Mouse (Mus musculus) induced T-regulatory cell, adult 2 months (primary cell): Measurements from ENCODE around the gene Oasl1.

ENCODE experiments used
- DNase-seq: peaks from one replicate; pipeline ENCODE4 v3.0.0-alpha.2; 2012; ENCODE audit warnings: low read depth

Gene Oasl1

GRCm38 (mm10) chr5:114968651-114969050 lies 45.6 kb downstream of the Oasl1 start:
- DNase-seq = no peak

GRCm38 (mm10) chr5:114969064-114969463 lies 46.0 kb downstream of the Oasl1 start:
- DNase-seq = no peak

GRCm38 (mm10) chr5:114969609-114970215 lies 46.7 kb downstream of the Oasl1 start:
- DNase-seq = no peak

- no peak for DNase-seq
Observed at GRCm38 (mm10) chr5:114970824-114971227, 47.8 kb downstream of the Oasl1 start, which contains the start of gene Hnf1a. Gene Hnf1a, minus strand, starts transcription at chr5:114971094.

- DNase-seq = no peak
Observed at GRCm38 (mm10) chr5:114972201-114972600, 49.2 kb downstream of the Oasl1 start.

GRCm38 (mm10) chr5:114973131-114973530 lies 50.1 kb downstream of the Oasl1 start:
- DNase-seq = no peak

- no peak for DNase-seq
Observed at GRCm38 (mm10) chr5:114976935-114977334, 53.9 kb downstream of the Oasl1 start.

- no peak for DNase-seq
Observed at GRCm38 (mm10) chr5:114978473-114978872, 55.4 kb downstream of the Oasl1 start.

GRCm38 (mm10) chr5:114978888-114979249 lies 55.8 kb downstream of the Oasl1 start:
- DNase-seq = peak; percentile 78

- peak; percentile 82 for DNase-seq
Observed at GRCm38 (mm10) chr5:114979250-114980121, 56.4 kb downstream of the Oasl1 start.

GRCm38 (mm10) chr5:114980122-114980748 lies 57.2 kb downstream of the Oasl1 start:
- no peak for DNase-seq

GRCm38 (mm10) chr5:114982001-114982400 lies 59.0 kb downstream of the Oasl1 start:
- no peak for DNase-seq

GRCm38 (mm10) chr5:114985074-114985473 lies 62.0 kb downstream of the Oasl1 start:
- no peak for DNase-seq
